Mouse (Mus musculus): ENCODE measurements around the gene Tmod4. TPM values are rescaled to one million over a fixed set of nuclear protein-coding genes. Genes with fewer than 3 reads are reported as not detected.
A peak's percentile ranks its signal among the peaks of the same experiment; 100 is the strongest.
"Not testable (repeated sequence)": the region's sequence is repeated elsewhere in the genome, so short reads cannot be mapped to it uniquely, and the experiment has no call there.

Gene Tmod4
- 10 to 100 TPM; 10.6 to 11.1 TPM for total RNA-seq (2021)
- long read RNA-seq, experiment 1, transcript Tmod4-201 (10 exons, 1,242 nt): major isoform, 7 of 10 reads
- long read RNA-seq, experiment 1, partial matches to known transcripts: 1 of 10 reads
- long read RNA-seq, experiment 1, other reads (novel, unspliced or antisense): 1 of 10 reads
- long read RNA-seq, experiment 2, partial matches to known transcripts: 0 of 6 reads
- long read RNA-seq, experiment 2, other reads (novel, unspliced or antisense): 1 of 6 reads

DNA sequence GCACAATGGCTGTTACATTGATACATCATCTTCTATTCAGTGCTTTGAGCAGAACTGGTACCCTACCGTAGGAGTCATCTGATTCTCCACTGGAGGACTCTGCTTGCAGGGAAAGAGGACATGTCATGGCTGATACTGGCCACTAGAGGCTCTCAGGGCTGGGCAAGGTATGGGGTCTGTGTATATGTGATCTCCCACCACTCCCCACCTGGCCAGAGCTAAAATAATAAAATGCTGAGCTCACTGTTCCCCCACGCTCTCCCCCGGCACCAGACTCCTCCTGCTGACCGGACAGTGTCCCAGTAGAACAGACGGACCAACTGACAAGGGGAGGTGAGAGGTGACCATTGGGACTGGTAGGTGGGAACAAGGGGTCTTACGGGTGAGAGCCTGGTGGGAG lies at the start of gene Tmod4:
Tmod4 (plus strand) TSS at position 231 of the 400 bp plus-strand sequence.
- intact Hi-C loops (cut with DNase I): no loop called here
- DNase-seq: no peak

DNA sequence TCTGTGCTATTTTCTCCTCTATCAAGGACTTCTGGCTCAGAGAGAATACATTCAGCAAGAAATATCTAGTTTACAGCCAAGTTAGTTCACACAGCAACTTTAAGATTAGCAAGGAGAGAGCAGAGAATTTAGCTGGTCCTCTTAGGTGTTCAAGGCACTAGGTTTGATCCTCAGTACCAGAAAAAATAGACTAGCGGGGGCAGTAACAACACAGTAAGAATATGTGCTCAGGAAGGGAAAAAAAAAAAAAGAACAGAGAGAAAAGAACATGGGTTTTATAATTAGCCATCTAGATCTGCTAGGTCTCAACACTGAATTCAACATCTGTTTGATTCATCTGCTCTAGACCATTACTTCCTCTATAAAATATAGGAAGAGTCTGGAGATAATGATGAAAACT lies 36.2 kb upstream of the Tmod4 start:
- intact Hi-C loops (cut with DNase I): no loop called here
- DNase-seq: no peak

DNA sequence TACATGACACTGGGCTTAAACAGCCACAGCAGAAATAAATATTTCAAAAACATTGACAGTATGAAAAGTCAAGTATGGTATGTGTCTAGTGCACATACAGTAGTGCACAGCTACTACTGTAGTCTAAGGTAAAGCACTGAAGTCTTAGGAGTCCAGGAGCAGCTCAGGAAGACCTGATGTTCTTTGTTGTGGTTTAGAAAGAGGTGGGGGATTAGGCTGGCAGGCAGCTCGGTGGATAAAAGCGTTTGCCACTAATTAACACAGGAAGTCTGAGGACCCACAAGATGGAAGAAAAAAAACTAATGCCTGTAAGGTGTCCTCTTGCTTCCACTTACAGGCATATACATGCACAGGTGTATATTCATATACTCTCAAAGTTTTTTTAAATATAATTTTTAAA lies 23.4 kb upstream of the Tmod4 start:
- no peak for DNase-seq
- intact Hi-C loops (cut with DNase I): loop anchor here (5.0 kb wide), 1 partner anchor 44 kb away; no protein-coding TSS in a partner anchor

DNA sequence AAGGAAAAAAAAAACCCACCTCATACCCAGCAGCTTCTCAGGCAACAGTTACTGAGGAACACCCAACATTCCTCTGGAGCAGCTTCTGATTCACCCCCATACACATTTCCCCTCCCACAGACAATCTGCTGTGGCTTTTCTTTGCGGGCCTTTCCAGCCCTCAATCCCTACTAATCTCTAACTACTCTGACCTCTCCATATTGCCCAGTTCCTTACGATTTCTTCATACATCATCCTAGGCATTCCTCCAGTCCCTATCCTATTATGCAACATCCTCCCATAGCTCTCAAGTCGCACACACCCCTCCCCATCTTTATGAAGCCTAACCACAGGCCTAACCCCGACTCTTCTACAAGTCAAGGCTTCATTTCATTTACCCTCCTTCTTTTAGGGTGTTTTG lies 19.2 kb upstream of the Tmod4 start:
- DNase-seq: no peak
- intact Hi-C loops (cut with DNase I): no loop called here

DNA sequence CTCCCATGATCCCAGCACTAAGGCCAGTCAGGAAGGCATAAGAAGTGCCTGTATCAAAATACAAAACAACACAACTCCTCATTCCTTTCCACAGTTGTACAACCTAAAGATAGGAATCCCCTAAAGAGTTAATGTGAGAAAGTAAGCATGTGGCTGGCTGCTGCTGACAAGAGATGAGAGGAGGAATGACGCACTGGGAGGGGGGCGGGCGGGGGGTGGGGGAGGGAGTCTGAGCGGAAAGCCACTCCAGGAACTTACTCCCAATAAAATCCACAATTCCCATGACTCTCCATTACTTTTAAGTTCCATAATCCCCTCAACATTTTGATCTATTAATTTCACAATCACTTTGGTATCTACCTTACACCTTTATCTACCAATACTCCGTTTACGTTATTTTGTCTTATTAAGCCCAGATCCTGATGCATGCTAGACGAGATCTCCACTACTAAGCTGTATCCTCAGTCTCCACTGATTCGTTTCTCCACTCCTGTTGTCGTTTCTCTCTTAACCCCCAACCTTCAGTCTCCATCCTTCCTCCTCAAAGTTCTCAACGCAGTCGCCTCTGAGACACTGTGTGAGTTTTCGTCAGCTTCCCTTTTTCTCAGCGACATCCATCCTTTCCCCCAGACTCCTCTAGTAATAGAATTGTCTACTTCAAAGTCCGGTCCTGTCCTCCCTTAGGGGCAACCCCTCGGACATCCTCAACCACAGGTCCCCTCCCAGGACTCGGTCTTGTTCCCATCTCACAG lies 18.5 kb upstream of the Tmod4 start:
- intact Hi-C loops (cut with DNase I): no loop called here
- DNase-seq: no peak

DNA sequence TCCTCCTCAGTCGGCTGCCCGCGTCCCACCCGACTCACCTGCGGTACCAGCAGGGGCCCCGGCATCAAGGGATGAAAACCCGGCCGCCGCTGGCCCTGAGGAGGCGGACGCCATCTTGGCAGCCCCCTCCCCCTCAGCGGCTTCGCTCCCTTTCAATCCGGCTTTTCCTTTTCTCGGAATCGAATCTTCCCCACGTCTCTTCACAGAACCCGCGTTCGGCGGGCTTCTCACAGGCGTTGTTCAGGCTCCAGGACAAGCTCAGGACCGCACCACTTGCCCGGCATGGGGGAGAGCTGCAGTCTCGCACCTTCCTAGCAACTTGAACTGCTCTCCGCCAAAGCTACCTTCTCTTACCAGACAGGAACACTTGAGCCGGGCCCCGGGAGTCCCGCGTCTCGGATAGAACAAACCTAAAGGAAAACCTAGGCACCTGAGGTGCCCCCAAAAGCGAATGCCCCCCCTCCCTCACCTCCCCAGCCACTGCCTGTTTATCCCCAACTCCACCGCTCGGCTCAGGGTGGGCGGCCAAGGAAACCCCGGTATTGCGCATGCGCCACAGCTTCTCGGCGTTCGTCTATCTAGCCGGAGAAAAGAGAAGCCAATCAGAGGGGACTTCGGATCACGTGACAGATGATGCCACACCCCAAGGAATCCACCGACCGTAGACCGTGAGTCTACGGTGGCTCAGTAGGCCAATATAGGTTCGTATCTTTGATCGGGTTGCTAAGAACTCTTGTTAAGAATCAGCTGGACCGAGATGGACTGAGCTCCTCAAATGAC lies 17.7 kb upstream of the Tmod4 start, which contains the start of gene Pip5k1a:
Pip5k1a (minus strand) TSS at position 593 of the 780 bp plus-strand sequence.
- peak; percentile 95 to 96 for DNase-seq
- intact Hi-C loops (cut with DNase I): no loop called here

DNA sequence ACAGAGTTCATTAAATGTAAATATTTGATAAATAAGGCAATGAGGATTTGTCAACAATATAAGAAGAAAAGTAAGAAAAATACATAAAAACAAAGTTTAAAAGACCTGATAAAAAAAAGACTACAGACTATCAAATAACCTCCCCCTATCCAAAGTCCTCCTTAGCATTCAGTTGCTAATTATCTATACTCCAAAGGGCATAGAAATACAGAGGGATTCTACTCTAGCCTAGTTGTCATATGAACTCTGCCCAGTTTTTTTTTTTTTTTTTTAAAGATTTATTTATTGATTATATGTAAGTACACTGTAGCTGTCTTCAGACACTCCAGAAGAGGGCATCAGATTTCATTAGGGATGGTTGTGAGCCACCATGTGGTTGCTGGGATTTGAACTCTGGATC lies 17.0 kb upstream of the Tmod4 start:
- DNase-seq; intact Hi-C loops (cut with DNase I): not testable (repeated sequence)

DNA sequence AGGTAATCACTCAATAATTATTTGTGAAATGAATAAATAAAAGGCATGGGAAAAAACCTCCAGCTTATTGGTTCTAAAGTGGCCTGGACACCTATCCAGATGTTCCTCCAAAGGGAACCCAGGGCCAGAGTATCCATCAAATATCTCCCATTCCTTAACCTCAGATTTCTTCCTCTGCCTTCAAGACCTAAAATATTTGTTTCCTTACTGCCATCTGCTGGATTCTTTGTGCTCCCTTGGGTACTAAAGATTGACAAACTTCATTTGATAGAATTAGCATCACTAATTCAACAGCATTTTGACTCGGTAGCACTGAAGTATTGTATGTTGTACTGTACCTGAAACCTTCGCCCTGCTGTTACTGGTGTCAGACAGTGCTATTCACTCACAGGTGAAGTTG lies 16.4 kb upstream of the Tmod4 start:
- intact Hi-C loops (cut with DNase I): no loop called here
- DNase-seq: no peak

DNA sequence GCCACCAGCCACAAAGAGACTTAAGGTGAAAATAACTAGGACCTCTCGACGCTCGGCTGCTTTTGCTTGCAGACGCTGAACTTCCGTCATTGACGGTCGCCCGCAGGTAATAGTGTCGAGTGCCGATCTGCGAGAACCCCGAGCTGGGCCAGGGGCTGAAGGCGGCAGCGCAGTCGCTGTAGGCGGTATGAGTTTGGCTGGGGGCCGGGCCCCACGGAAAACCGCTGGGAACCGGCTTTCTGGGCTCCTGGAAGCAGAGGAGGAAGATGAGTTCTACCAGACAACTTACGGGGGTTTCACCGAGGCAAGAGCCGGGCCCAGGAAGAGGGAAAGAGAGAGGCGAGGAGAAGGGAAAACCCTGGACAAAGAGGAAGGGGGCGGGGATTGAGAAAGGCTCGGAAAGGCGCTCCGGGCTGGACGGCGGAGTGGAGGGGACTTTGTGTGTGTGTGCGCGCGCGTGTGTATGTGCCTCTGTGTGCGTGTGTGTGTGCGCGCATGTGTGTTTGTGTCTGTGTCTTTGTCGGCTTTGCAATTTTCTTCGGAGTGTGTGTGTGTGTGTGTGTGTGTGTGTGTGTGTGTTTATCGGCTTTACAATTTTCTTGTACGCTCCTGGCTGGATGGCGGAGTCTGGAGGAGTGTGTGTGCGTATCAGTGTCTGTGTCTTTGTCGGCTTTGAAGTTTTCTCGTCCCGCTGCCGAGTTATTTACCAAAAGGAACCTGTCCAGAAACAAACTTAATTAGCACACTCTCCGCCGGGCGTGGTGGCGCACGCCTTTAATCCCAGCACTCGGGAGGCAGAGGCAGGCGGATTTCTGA lies 13.2 kb upstream of the Tmod4 start, which contains the start of gene Vps72:
Vps72 (plus strand) TSS at position 112 of the 816 bp plus-strand sequence.
- DNase-seq: peak; percentile 85 to 89
- intact Hi-C loops (cut with DNase I): no loop called here

DNA sequence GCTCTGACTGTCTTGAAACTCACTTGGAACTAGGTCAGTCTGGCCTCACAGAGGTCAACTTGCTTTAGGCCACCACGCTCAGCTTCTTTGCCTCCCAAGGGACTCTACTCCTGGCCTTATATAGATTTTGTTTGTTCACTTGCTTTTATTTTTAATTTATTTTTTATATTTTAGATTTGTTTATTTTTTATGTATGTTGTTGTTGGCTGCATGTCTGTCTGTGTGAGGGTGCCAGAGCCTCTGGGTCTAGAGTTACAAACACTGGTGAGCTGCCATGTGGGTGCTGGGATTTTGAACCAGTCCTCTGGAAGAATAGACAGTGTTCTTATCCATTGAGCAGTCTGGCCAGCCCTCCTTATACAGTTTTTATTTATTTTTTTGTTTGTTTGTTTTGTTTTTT lies 11.5 kb upstream of the Tmod4 start:
- intact Hi-C loops (cut with DNase I): no loop called here
- no peak for DNase-seq

DNA sequence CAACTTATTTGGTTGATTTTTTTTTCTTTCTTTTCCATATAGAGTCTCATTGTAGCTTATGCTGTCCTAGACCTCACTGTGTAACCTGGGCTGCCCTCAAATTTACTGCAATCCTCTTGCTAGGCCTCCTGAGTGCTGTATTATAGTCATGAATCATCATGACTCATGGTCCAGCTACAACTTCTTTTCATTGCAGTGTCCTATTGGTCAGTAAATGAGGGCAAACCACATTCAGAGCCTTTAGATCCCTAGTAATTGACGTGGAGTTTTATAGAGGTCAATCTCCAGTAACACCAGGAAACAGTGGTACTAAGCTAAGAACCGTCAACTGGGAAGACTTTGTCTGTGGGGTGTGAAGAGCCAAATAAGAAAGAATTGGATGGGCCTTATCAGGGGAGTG lies 6.5 kb upstream of the Tmod4 start:
- no peak for DNase-seq
- intact Hi-C loops (cut with DNase I): no loop called here

DNA sequence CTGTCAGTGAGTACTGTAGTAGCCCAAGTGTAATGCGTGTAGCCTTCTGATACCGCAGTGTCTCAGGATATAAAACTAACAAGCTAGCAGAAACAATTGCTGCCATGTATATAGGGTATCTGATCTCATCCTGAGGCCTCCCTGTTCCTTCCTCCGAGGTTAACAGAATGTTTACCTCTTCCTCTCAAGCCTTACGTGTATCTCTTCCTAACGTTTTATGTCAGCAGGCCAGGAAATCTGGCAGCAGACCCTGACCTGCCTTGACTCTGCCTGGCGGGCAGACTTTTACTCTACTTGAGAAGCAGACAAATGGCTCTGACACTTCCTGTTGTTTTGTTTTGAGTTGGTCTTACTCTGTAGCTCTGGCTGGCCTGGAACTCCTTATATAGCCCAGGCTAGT lies 2.7 kb upstream of the Tmod4 start:
- no peak for DNase-seq
- intact Hi-C loops (cut with DNase I): no loop called here

DNA sequence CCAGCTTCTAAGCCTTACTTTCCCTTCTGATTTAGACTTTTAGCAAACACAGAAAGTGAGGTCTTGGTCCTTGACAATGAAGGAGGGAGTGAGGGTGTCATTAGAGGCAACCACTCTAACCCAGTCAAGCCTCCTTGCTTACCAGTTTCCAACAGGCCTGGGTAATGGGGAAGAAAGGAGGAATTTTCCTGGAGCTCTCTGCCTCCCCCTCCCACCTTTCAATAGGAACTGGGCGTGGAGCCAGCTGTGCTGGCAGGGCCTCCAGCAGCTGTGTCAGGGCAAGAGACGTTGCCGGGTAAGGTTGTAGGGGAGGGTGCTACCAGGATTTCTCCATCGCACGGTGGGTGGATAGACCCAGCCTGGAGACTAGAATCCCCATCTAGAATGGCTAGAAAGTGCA lies 696 bp downstream of the Tmod4 start:
- peak; percentile 57 to 75 for DNase-seq

DNA sequence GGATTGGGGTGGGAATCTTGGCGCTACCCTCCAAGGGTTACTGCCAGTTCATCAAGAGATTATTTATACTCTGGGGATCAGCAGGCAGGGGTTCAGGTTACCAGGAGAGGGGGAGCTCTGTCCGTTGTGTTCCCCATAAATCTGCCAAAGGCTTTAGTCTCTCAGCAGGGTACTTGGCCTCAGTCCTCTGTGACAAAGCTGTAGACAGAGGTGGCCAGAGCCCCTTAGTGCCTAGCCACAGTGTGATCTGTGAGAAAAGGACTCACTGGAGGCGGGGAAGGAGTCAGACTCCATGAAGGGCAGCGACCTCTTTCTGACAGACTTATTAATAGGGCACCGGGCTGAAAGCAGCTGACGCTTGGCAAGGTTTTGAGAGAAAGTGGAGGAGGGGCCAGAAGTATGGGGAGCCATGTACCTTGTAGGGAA lies 5.0 kb downstream of the Tmod4 start:
- DNase-seq: peak; percentile 37 to 68
- intact Hi-C loops (cut with DNase I): no loop called here

More for the DNA sequence above, 696 bp downstream of the Tmod4 start:
- intact Hi-C loops (cut with DNase I): no loop called here

DNA sequence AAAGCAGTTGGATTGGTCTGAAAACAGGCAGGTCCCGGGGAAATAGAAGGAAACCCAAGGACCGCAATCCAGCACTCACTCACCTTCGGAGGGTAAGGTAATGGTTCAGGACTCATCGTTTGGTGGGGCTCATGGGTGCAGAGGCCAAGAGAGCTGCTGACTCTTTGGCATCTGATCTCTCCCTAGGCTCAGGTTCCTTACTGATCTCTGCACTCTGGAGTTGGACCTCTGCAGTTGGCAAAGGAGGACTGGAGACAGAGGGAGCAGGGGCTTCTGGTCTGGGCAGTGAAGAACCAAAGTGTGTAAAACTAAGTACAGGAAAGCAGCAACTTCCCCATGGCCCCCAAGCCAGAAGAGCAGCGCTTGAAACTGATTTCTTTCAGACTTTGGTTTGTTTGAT lies 5.8 kb downstream of the Tmod4 start:
- no peak for DNase-seq
- intact Hi-C loops (cut with DNase I): no loop called here

DNA sequence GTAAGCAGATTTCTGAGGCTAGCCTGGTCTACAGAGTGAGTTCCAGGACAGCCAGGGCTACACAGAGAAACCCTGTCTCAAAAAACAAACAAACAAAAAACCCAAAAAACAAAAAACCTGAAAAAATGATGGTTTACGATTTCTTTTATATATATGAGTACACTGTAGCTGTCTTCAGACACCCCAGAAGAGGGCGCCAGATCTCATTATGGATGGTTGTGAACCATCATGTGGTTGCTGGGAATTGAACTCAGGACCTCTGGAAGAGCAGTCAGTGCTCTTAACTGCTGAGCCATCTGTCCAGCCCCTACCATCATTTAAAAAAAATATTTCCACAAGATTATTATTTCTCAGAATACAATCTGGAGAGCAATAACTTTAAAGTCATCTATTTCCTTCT lies 8.1 kb downstream of the Tmod4 start:
- intact Hi-C loops (cut with DNase I); DNase-seq: not testable (repeated sequence)

DNA sequence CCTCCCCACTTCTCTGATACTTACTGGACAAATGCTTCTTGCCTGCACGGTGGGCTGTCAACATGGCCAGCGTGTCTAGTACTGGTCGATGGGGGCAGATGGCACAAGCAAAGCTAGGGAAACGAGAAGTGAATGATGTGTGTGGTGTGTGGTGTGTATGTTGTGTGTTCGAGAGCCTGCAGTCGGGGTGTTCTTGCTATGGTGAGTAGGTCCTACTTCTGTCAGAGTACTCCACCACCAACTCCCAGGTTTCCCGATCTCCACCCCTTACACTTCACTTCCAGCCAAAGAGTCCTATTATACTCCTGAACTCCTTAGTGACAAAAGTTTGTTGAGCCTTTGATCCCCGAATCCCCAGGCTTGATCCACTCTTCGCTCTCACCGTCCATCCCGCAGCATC lies 8.9 kb downstream of the Tmod4 start:
- intact Hi-C loops (cut with DNase I): no loop called here
- no peak for DNase-seq

DNA sequence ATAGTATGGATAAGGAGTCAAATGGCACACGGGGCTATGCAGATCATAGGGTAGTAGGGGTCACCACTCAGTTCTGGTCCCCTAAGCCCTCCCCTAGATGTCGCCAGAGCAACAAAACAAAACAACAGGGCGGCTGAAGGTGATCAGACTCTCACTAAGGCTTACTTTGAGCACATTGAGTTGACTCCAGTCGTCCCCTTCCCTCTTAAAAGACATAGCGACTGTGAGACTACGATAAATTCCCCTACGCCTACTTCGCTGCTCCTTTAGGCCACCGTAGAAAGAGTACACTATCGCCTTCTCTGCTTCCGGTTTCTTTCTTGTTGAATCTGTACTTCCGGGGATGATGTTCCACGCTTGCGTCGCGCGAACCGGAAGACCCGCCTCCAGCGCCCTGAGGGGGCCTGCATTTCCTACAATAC lies 9.4 kb downstream of the Tmod4 start, which contains the start of the genes Scnm1 and Lysmd1:
Scnm1 (minus strand) TSS at position 332 of the 422 bp plus-strand sequence.
Lysmd1 (plus strand) TSS at position 409 of the 422 bp plus-strand sequence.
- intact Hi-C loops (cut with DNase I): no loop called here
- DNase-seq: peak; percentile 89

DNA sequence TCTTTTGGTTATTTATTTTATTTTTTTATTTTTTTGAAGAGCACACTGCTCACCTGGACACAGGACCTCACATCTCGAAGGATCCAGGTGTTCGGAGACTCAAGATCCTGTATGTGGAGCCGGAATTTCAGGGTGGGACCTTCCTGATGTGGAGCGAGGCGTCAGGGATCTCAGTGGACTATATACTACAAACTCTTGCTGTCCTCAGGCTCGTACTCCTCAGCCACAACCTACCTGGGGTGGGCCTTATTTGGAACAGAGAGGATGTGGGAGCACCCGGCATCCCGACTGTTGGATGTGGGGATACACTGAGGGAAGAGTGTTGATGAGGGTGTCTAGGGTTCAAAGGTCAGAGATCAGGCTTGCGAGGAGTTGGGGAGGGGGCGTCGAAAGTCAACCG lies 9.9 kb downstream of the Tmod4 start:
- intact Hi-C loops (cut with DNase I); DNase-seq: not testable (repeated sequence)

DNA sequence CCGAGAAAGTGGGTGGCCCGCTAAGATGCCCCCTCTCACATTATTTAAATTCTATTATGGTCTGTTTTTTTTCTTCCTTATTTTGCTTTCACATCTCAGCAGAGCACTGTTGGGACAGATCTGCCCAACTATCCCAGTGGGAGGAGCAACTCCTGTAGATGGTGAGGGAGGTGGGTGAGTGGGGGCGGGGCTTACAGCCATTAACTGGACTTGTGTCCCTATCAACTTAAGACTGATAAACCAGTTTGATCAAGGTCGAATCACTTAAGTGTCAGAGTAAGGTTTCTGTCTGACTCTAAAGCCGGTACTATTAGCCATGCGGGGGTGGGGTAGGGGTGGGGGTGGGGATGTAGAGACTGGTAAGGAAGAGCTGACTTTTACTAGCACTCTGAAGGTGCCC lies 10.7 kb downstream of the Tmod4 start:
- peak; percentile 46 to 57 for DNase-seq
- intact Hi-C loops (cut with DNase I): no loop called here

Data from heart, postnatal 14 days (tissue).